ENCODE assay signal across 32 mouse cellular contexts in the genomic region with DNA sequence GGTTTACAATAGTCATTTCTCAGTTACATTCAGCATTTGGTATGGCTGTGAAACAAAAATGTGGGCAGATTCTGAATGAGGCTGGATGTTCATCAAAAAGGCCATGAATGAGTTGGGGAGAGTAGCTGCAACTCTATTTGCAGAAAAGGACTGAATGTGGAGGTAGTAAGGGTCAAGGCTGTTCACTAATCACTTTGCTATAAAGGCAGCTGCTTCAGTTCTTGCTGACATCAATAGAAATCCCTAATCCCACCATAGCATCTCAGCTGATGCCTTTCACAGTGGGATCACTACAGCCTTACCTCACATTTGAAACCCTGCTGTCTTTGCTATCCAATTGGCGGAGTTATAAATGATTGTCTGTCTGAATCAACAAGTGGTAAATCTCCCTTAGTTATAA.
DNase-seq lines count a peak whose midpoint lies in the region; ATAC-seq and TF ChIP-seq lines count a peak whose summit lies in the region.
"Had no signal": no experiment of that assay in that cellular context is flagged by ENCODE, and none has a peak within 500 bp of the region (broad histone marks: within the 10 kb centered on the region; RNA-seq: fewer than 3 reads in every experiment).

No protein-coding gene starts in this region.

- H3K27me3 ChIP-seq in forebrain, embryonic 12.5 days = no peaks in the 10 kb centered on the region
- H3K27me3 ChIP-seq in forebrain, postnatal 0 days (ENCODE audit: insufficient read depth, low read length) = no peaks in the 10 kb centered on the region
- H3K27me3 ChIP-seq in midbrain, embryonic 13.5 days = 0 out of 2 replicates have a peak, but pooled peaks cover 4% of the 10 kb centered on the region
- H3K27me3 ChIP-seq in midbrain, postnatal 0 days (ENCODE audit: insufficient read depth, low read length) = no peaks in the 10 kb centered on the region
- no peaks in the 10 kb centered on the region for H3K27me3 ChIP-seq in forebrain, embryonic 14.5 days (replicated peaks; ENCODE audit: control insufficient read depth, insufficient read depth, low read length)
- no peaks in the 10 kb centered on the region for H3K27me3 ChIP-seq in midbrain, embryonic 15.5 days (replicated peaks)
- no peaks in the 10 kb centered on the region for H3K27me3 ChIP-seq in kidney, embryonic 16.5 days (ENCODE audit: insufficient read depth, low read length)
- H3K27me3 ChIP-seq: embryonic facial prominence, embryonic 12.5 days; kidney, embryonic 15.5 days; liver, embryonic 12.5 days; Patski had no signal

- H3K27ac ChIP-seq in forebrain, embryonic 12.5 days = no peak overlapping the region
- no peak overlapping the region for H3K27ac ChIP-seq in forebrain, postnatal 0 days (ENCODE audit: low read depth, low read length)
- H3K27ac ChIP-seq in midbrain, embryonic 13.5 days = no peak overlapping the region
- H3K27ac ChIP-seq in midbrain, postnatal 0 days (ENCODE audit: low read depth, low read length) = no peak overlapping the region
- no peak overlapping the region for H3K27ac ChIP-seq in forebrain, embryonic 14.5 days (ENCODE audit: low read depth, low read length)
- no peak overlapping the region for H3K27ac ChIP-seq in midbrain, embryonic 15.5 days
- no peak overlapping the region for H3K27ac ChIP-seq in kidney, embryonic 16.5 days (ENCODE audit: low read length)
- H3K27ac ChIP-seq: embryonic facial prominence, embryonic 12.5 days; kidney, embryonic 15.5 days; liver, embryonic 12.5 days; stomach, postnatal 0 days had no signal

- no peak overlapping the region for H3K4me3 ChIP-seq in forebrain, embryonic 12.5 days (replicated peaks)
- no peak overlapping the region for H3K4me3 ChIP-seq in forebrain, postnatal 0 days (ENCODE audit: low read depth, low read length)
- H3K4me3 ChIP-seq in midbrain, embryonic 13.5 days (replicated peaks) = no peak overlapping the region
- no peak overlapping the region for H3K4me3 ChIP-seq in midbrain, postnatal 0 days (ENCODE audit: low read depth, low read length)
- no peak overlapping the region for H3K4me3 ChIP-seq in forebrain, embryonic 14.5 days (ENCODE audit: low read depth, low read length)
- H3K4me3 ChIP-seq in midbrain, embryonic 15.5 days = no peak overlapping the region
- no peak overlapping the region for H3K4me3 ChIP-seq in kidney, embryonic 16.5 days (ENCODE audit: low read length)
- H3K4me3 ChIP-seq: embryonic facial prominence, embryonic 12.5 days; kidney, embryonic 15.5 days; liver, embryonic 12.5 days had no signal

- peak; percentile 74; the same call in 1 of the 2 replicates for ATAC-seq in forebrain, embryonic 12.5 days (ENCODE audit: low FRiP score)
- ATAC-seq in forebrain, postnatal 0 days = no peak
- peak; percentile 56 for ATAC-seq in midbrain, embryonic 13.5 days
- ATAC-seq in midbrain, postnatal 0 days (ENCODE audit: low FRiP score) = no peak
- peak; percentile 76 for ATAC-seq in forebrain, embryonic 14.5 days
- peak; percentile 37; the same call in 1 of the 2 replicates for ATAC-seq in midbrain, embryonic 15.5 days (replicated peaks)
- no peak for ATAC-seq in kidney, embryonic 16.5 days (ENCODE audit: low FRiP score, low TSS enrichment)
- ATAC-seq: hindbrain, embryonic 16.5 days; liver, embryonic 12.5 days; liver, postnatal 0 days; Patski had no signal

- H3K9me3 ChIP-seq in forebrain, embryonic 12.5 days = no peaks in the 10 kb centered on the region
- no peaks in the 10 kb centered on the region for H3K9me3 ChIP-seq in forebrain, postnatal 0 days (ENCODE audit: low read length)
- H3K9me3 ChIP-seq in midbrain, embryonic 13.5 days = no peaks in the 10 kb centered on the region
- no peaks in the 10 kb centered on the region for H3K9me3 ChIP-seq in midbrain, postnatal 0 days (ENCODE audit: low read length)
- no peaks in the 10 kb centered on the region for H3K9me3 ChIP-seq in forebrain, embryonic 14.5 days (replicated peaks; ENCODE audit: control insufficient read depth, low read length)
- H3K9me3 ChIP-seq in midbrain, embryonic 15.5 days = no peaks in the 10 kb centered on the region
- no peaks in the 10 kb centered on the region for H3K9me3 ChIP-seq in kidney, embryonic 16.5 days (ENCODE audit: low read length)
- H3K9me3 ChIP-seq: embryonic facial prominence, embryonic 12.5 days; kidney, embryonic 15.5 days; liver, embryonic 12.5 days had no signal

- H3K4me2 ChIP-seq in forebrain, embryonic 12.5 days = no peak overlapping the region
- no peak overlapping the region for H3K4me2 ChIP-seq in forebrain, postnatal 0 days (ENCODE audit: low read depth)
- no peak overlapping the region for H3K4me2 ChIP-seq in midbrain, embryonic 13.5 days (replicated peaks)
- no peak overlapping the region for H3K4me2 ChIP-seq in midbrain, postnatal 0 days (ENCODE audit: low read depth, low read length, poor library complexity, severe bottlenecking)
- H3K4me2 ChIP-seq in forebrain, embryonic 14.5 days (ENCODE audit: low read length) = no peak overlapping the region
- H3K4me2 ChIP-seq in midbrain, embryonic 15.5 days = no peak overlapping the region
- no peak overlapping the region for H3K4me2 ChIP-seq in kidney, embryonic 16.5 days (replicated peaks; ENCODE audit: low read depth, low read length)
- H3K4me2 ChIP-seq: embryonic facial prominence, embryonic 12.5 days; heart, embryonic 11.5 days; kidney, embryonic 15.5 days; liver, embryonic 12.5 days had no signal

- H3K4me1 ChIP-seq in forebrain, embryonic 12.5 days = peaks cover 9% of the 10 kb centered on the region
- no peaks in the 10 kb centered on the region for H3K4me1 ChIP-seq in forebrain, postnatal 0 days (ENCODE audit: insufficient read depth)
- peaks cover 9% of the 10 kb centered on the region for H3K4me1 ChIP-seq in midbrain, embryonic 13.5 days (replicated peaks)
- no peaks in the 10 kb centered on the region for H3K4me1 ChIP-seq in midbrain, postnatal 0 days (ENCODE audit: insufficient read depth, low read length)
- H3K4me1 ChIP-seq in forebrain, embryonic 14.5 days (ENCODE audit: control insufficient read depth, insufficient read depth, low read length) = peaks cover 3% of the 10 kb centered on the region; the same call in 1 of the 2 replicates
- no peaks in the 10 kb centered on the region for H3K4me1 ChIP-seq in midbrain, embryonic 15.5 days
- H3K4me1 ChIP-seq in kidney, embryonic 16.5 days (ENCODE audit: insufficient read depth, low read length) = no peaks in the 10 kb centered on the region
- H3K4me1 ChIP-seq: embryonic facial prominence, embryonic 12.5 days; kidney, embryonic 15.5 days; liver, embryonic 12.5 days had no signal

- DNase-seq in forebrain, postnatal 0 days = no peak
- DNase-seq in midbrain, postnatal 0 days (ENCODE audit: low spot score) = no peak
- peak; percentile 44 for DNase-seq in forebrain, embryonic 14.5 days (ENCODE audit: low spot score)
- no peak for DNase-seq in layer of hippocampus, postnatal 10 days (ENCODE audit: low spot score in 2 of 2)
- DNase-seq: adrenal gland, postnatal 10 days; cerebellum, adult 11 months; cerebellum, adult 9-10 months; cerebellum, postnatal 36 days; gastrocnemius, postnatal 36 days; heart, adult 18-20 months; heart, postnatal 36 days; kidney, adult 18-20 months; kidney, postnatal 36 days; layer of hippocampus, postnatal 36 days; left cerebral cortex, postnatal 4 days; liver, postnatal 0 days; lung, postnatal 36 days; right cerebral cortex, postnatal 4 days; thymus, adult 2 months; thymus, postnatal 36 days had no signal

- TF ChIP-seq CTCF in forebrain, postnatal 0 days (IDR thresholded peaks at IDR 0.05; ENCODE audit: low read depth) = no peak
- TF ChIP-seq CTCF in midbrain, postnatal 0 days (IDR thresholded peaks at IDR 0.05) = no peak

- H3K9ac ChIP-seq in forebrain, embryonic 12.5 days = no peak overlapping the region
- H3K9ac ChIP-seq in forebrain, postnatal 0 days = no peak overlapping the region
- no peak overlapping the region for H3K9ac ChIP-seq in midbrain, embryonic 13.5 days (replicated peaks)
- H3K9ac ChIP-seq in midbrain, postnatal 0 days (replicated peaks; ENCODE audit: low read length, poor library complexity, severe bottlenecking) = no peak overlapping the region
- H3K9ac ChIP-seq in forebrain, embryonic 14.5 days (ENCODE audit: low read length) = no peak overlapping the region
- no peak overlapping the region for H3K9ac ChIP-seq in midbrain, embryonic 15.5 days
- H3K9ac ChIP-seq in kidney, embryonic 16.5 days (replicated peaks; ENCODE audit: low read length) = no peak overlapping the region
- H3K9ac ChIP-seq: embryonic facial prominence, embryonic 12.5 days; kidney, embryonic 15.5 days; liver, embryonic 12.5 days; liver, postnatal 0 days had no signal

- no peaks in the 10 kb centered on the region for H3K36me3 ChIP-seq in forebrain, embryonic 12.5 days (replicated peaks)
- no peaks in the 10 kb centered on the region for H3K36me3 ChIP-seq in forebrain, postnatal 0 days (ENCODE audit: insufficient read depth)
- H3K36me3 ChIP-seq in midbrain, embryonic 13.5 days = no peaks in the 10 kb centered on the region
- no peaks in the 10 kb centered on the region for H3K36me3 ChIP-seq in midbrain, postnatal 0 days (ENCODE audit: insufficient read depth, low read length)
- H3K36me3 ChIP-seq in forebrain, embryonic 14.5 days (ENCODE audit: control insufficient read depth, insufficient read depth, low read length) = no peaks in the 10 kb centered on the region
- no peaks in the 10 kb centered on the region for H3K36me3 ChIP-seq in midbrain, embryonic 15.5 days (replicated peaks)
- H3K36me3 ChIP-seq in kidney, embryonic 16.5 days (ENCODE audit: insufficient read depth, low read length) = no peaks in the 10 kb centered on the region
- H3K36me3 ChIP-seq: embryonic facial prominence, embryonic 12.5 days; G1E; kidney, embryonic 15.5 days; liver, embryonic 12.5 days had no signal

- WGBS in forebrain, embryonic 12.5 days = 21% methylated on average over 1 of the region's 1 CpGs
- 28% methylated on average over 1 of the region's 1 CpGs for WGBS in forebrain, postnatal 0 days
- 20% methylated on average over 1 of the region's 1 CpGs for WGBS in midbrain, embryonic 13.5 days
- WGBS in midbrain, postnatal 0 days = 28% methylated on average over 1 of the region's 1 CpGs
- 3% methylated on average over 1 of the region's 1 CpGs for WGBS in forebrain, embryonic 14.5 days
- 22% methylated on average over 1 of the region's 1 CpGs for WGBS in midbrain, embryonic 15.5 days
- 72% methylated on average over 1 of the region's 1 CpGs for WGBS in kidney, embryonic 16.5 days

Comparison
In these comparisons a context has a peak if more than half of its experiments do, and no peak if none do; other contexts are left out.
1. ATAC-seq: peak in forebrain, embryonic 12.5 days (single experiment), midbrain, embryonic 13.5 days (single experiment), forebrain, embryonic 14.5 days (single experiment) and midbrain, embryonic 15.5 days (single experiment); none in forebrain, postnatal 0 days (single experiment), midbrain, postnatal 0 days (single experiment) and kidney, embryonic 16.5 days (single experiment).